Mouse (Mus musculus): ENCODE data around the gene Hoxc6. TPM values are rescaled to one million over a fixed set of nuclear protein-coding genes. Genes with fewer than 3 reads are reported as not detected.

Gene Hoxc6
- polyA plus RNA-seq, 1 experiment from 2014 or later = 0.49 TPM

GRCm38 (mm10) chr15:103018636-103019035, 20.6 kb downstream of the Hoxc6 start, which contains the start of gene Hoxc4:
Gene Hoxc4, plus strand, starts transcription at chr15:103018934.
- no peaks in the 10 kb centered on the region for H3K36me3 ChIP-seq (ENCODE audit: control insufficient read depth, insufficient read depth, low read length)

GRCm38 (mm10) chr15:103020899-103021418, 22.9 kb downstream of the Hoxc6 start:
- Histone ChIP-seq H3K9me3 (replicated peaks; ENCODE audit: control insufficient read depth, low read length) (no peaks in the 10 kb centered on the region), H3K4me1 (ENCODE audit: control insufficient read depth, insufficient read depth, low read length) (no peaks in the 10 kb centered on the region), H3K4me3 (ENCODE audit: low read depth, low read length) (no peak overlapping the region), H3K27me3 (ENCODE audit: control insufficient read depth, insufficient read depth, low read length) (peaks cover 96% of the 10 kb centered on the region), H3K4me2 (no peak overlapping the region), H3K9ac (ENCODE audit: low read depth, low read length) (no peak overlapping the region), H3K27ac (ENCODE audit: low read depth, low read length) (no peak overlapping the region), H3K36me3 (ENCODE audit: control insufficient read depth, insufficient read depth, low read length) (no peaks in the 10 kb centered on the region)
- WGBS (ENCODE audit: insufficient replicate concordance) = 2% methylated on average over 8 of the region's 8 CpGs
- no peak for ATAC-seq (replicated peaks; ENCODE audit: insufficient number of reproducible peaks, low FRiP score, low TSS enrichment)

More at GRCm38 (mm10) chr15:103018636-103019035, 20.6 kb downstream of the Hoxc6 start, which contains the start of gene Hoxc4:
- no peak within 1 kb of the TSS for H3K4me2 ChIP-seq
- no peak within 1 kb of the TSS for H3K9ac ChIP-seq (ENCODE audit: low read depth, low read length)
- no peak for ATAC-seq (replicated peaks; ENCODE audit: insufficient number of reproducible peaks, low FRiP score, low TSS enrichment)
- 9% methylated on average over 9 of the region's 9 CpGs for WGBS (ENCODE audit: insufficient replicate concordance)
- H3K27me3 ChIP-seq (ENCODE audit: control insufficient read depth, insufficient read depth, low read length) = peaks cover 99% of the 10 kb centered on the region
- H3K4me3 ChIP-seq (ENCODE audit: low read depth, low read length) = no peak within 1 kb of the TSS
- no peak within 1 kb of the TSS for H3K27ac ChIP-seq (ENCODE audit: low read depth, low read length)
- H3K9me3 ChIP-seq (replicated peaks; ENCODE audit: control insufficient read depth, low read length) = no peaks in the 10 kb centered on the region
- 0 out of 2 replicates have a peak, but pooled peaks cover 3% of the 10 kb centered on the region for H3K4me1 ChIP-seq (ENCODE audit: control insufficient read depth, insufficient read depth, low read length)

- ATAC-seq (replicated peaks; ENCODE audit: insufficient number of reproducible peaks, low FRiP score, low TSS enrichment) = no peak
- H3K36me3 ChIP-seq (ENCODE audit: control insufficient read depth, insufficient read depth, low read length) = no peaks in the 10 kb centered on the region
- 10% methylated on average over 8 of the region's 8 CpGs for WGBS (ENCODE audit: insufficient replicate concordance)
- H3K4me1 ChIP-seq (ENCODE audit: control insufficient read depth, insufficient read depth, low read length) = no peaks in the 10 kb centered on the region
- H3K9me3 ChIP-seq (replicated peaks; ENCODE audit: control insufficient read depth, low read length) = no peaks in the 10 kb centered on the region
- no peak overlapping the region for H3K4me3 ChIP-seq (ENCODE audit: low read depth, low read length)
- peaks cover 96% of the 10 kb centered on the region for H3K27me3 ChIP-seq (ENCODE audit: control insufficient read depth, insufficient read depth, low read length)
- no peak overlapping the region for H3K9ac ChIP-seq (ENCODE audit: low read depth, low read length)
- no peak overlapping the region for H3K4me2 ChIP-seq
- H3K27ac ChIP-seq (ENCODE audit: low read depth, low read length) = no peak overlapping the region
Measured at GRCm38 (mm10) chr15:103021544-103021943, 23.5 kb downstream of the Hoxc6 start.

GRCm38 (mm10) chr15:103024131-103024530, 26.1 kb downstream of the Hoxc6 start:
- H3K27ac ChIP-seq (ENCODE audit: low read depth, low read length) = no peak overlapping the region
- 0% methylated on average over 2 of the region's 2 CpGs for WGBS (ENCODE audit: insufficient replicate concordance)
- no peaks in the 10 kb centered on the region for H3K4me1 ChIP-seq (ENCODE audit: control insufficient read depth, insufficient read depth, low read length)
- no peaks in the 10 kb centered on the region for H3K9me3 ChIP-seq (replicated peaks; ENCODE audit: control insufficient read depth, low read length)
- H3K4me3 ChIP-seq (ENCODE audit: low read depth, low read length) = no peak overlapping the region
- H3K27me3 ChIP-seq (ENCODE audit: control insufficient read depth, insufficient read depth, low read length) = peaks cover 94% of the 10 kb centered on the region
- H3K9ac ChIP-seq (ENCODE audit: low read depth, low read length) = no peak overlapping the region
- no peak overlapping the region for H3K4me2 ChIP-seq
- ATAC-seq (replicated peaks; ENCODE audit: insufficient number of reproducible peaks, low FRiP score, low TSS enrichment) = no peak
- no peaks in the 10 kb centered on the region for H3K36me3 ChIP-seq (ENCODE audit: control insufficient read depth, insufficient read depth, low read length)

- no peak overlapping the region for H3K9ac ChIP-seq (ENCODE audit: low read depth, low read length)
- 1% methylated on average over 43 of the region's 43 CpGs for WGBS (ENCODE audit: insufficient replicate concordance)
Measured at GRCm38 (mm10) chr15:103027266-103028235, 29.5 kb downstream of the Hoxc6 start.

GRCm38 (mm10) chr15:103028916-103029512, 31.0 kb downstream of the Hoxc6 start:
- WGBS (ENCODE audit: insufficient replicate concordance) = 19% methylated on average over 9 of the region's 9 CpGs
- H3K27ac ChIP-seq (ENCODE audit: low read depth, low read length) = no peak overlapping the region

More at GRCm38 (mm10) chr15:103027266-103028235, 29.5 kb downstream of the Hoxc6 start:
- H3K4me1 ChIP-seq (ENCODE audit: control insufficient read depth, insufficient read depth, low read length) = no peaks in the 10 kb centered on the region
- H3K36me3 ChIP-seq (ENCODE audit: control insufficient read depth, insufficient read depth, low read length) = no peaks in the 10 kb centered on the region
- no peak for ATAC-seq (replicated peaks; ENCODE audit: insufficient number of reproducible peaks, low FRiP score, low TSS enrichment)
- H3K27ac ChIP-seq (ENCODE audit: low read depth, low read length) = no peak overlapping the region
- H3K9me3 ChIP-seq (replicated peaks; ENCODE audit: control insufficient read depth, low read length) = no peaks in the 10 kb centered on the region
- H3K4me2 ChIP-seq = no peak overlapping the region
- H3K4me3 ChIP-seq (ENCODE audit: low read depth, low read length) = no peak overlapping the region
- H3K27me3 ChIP-seq (ENCODE audit: control insufficient read depth, insufficient read depth, low read length) = peaks cover 90% of the 10 kb centered on the region

GRCm38 (mm10) chr15:103030142-103030541, 32.1 kb downstream of the Hoxc6 start:
- no peak for ATAC-seq (replicated peaks; ENCODE audit: insufficient number of reproducible peaks, low FRiP score, low TSS enrichment)
- H3K9ac ChIP-seq (ENCODE audit: low read depth, low read length) = no peak overlapping the region
- H3K36me3 ChIP-seq (ENCODE audit: control insufficient read depth, insufficient read depth, low read length) = no peaks in the 10 kb centered on the region
- no peak overlapping the region for H3K4me3 ChIP-seq (ENCODE audit: low read depth, low read length)
- no peaks in the 10 kb centered on the region for H3K4me1 ChIP-seq (ENCODE audit: control insufficient read depth, insufficient read depth, low read length)
- H3K4me2 ChIP-seq = no peak overlapping the region
- no peaks in the 10 kb centered on the region for H3K9me3 ChIP-seq (replicated peaks; ENCODE audit: control insufficient read depth, low read length)
- no peak overlapping the region for H3K27ac ChIP-seq (ENCODE audit: low read depth, low read length)
- peaks cover 90% of the 10 kb centered on the region for H3K27me3 ChIP-seq (ENCODE audit: control insufficient read depth, insufficient read depth, low read length)
- 6% methylated on average over 8 of the region's 8 CpGs for WGBS (ENCODE audit: insufficient replicate concordance)

More at GRCm38 (mm10) chr15:103028916-103029512, 31.0 kb downstream of the Hoxc6 start:
- Histone ChIP-seq H3K9ac (ENCODE audit: low read depth, low read length) (no peak overlapping the region), H3K4me1 (ENCODE audit: control insufficient read depth, insufficient read depth, low read length) (no peaks in the 10 kb centered on the region), H3K4me3 (ENCODE audit: low read depth, low read length) (no peak overlapping the region), H3K36me3 (ENCODE audit: control insufficient read depth, insufficient read depth, low read length) (no peaks in the 10 kb centered on the region), H3K27me3 (ENCODE audit: control insufficient read depth, insufficient read depth, low read length) (peaks cover 90% of the 10 kb centered on the region), H3K4me2 (no peak overlapping the region), H3K9me3 (replicated peaks; ENCODE audit: control insufficient read depth, low read length) (no peaks in the 10 kb centered on the region)
- no peak for ATAC-seq (replicated peaks; ENCODE audit: insufficient number of reproducible peaks, low FRiP score, low TSS enrichment)

- no CpG with 5 or more reads among the region's 3 CpGs for WGBS (ENCODE audit: insufficient replicate concordance)
Measured at GRCm38 (mm10) chr15:103032167-103032566, 34.1 kb downstream of the Hoxc6 start.

More at GRCm38 (mm10) chr15:103032167-103032566, 34.1 kb downstream of the Hoxc6 start:
- Histone ChIP-seq H3K36me3 (ENCODE audit: control insufficient read depth, insufficient read depth, low read length) (no peaks in the 10 kb centered on the region), H3K4me1 (ENCODE audit: control insufficient read depth, insufficient read depth, low read length) (no peaks in the 10 kb centered on the region), H3K4me2 (no peak overlapping the region), H3K4me3 (ENCODE audit: low read depth, low read length) (no peak overlapping the region), H3K27me3 (ENCODE audit: control insufficient read depth, insufficient read depth, low read length) (peaks cover 93% of the 10 kb centered on the region), H3K9ac (ENCODE audit: low read depth, low read length) (no peak overlapping the region), H3K27ac (ENCODE audit: low read depth, low read length) (no peak overlapping the region), H3K9me3 (replicated peaks; ENCODE audit: control insufficient read depth, low read length) (no peaks in the 10 kb centered on the region)
- ATAC-seq (replicated peaks; ENCODE audit: insufficient number of reproducible peaks, low FRiP score, low TSS enrichment) = no peak

All from heart, embryonic 11.5 days (tissue).